Mouse (Mus musculus): Measurements from ENCODE around the gene Gm40193. TPM values are rescaled to one million over a fixed set of nuclear protein-coding genes. Genes with fewer than 3 reads are reported as not detected.

The Gm40193 gene
- polyA plus RNA-seq, 1 experiment from 2014 or later: not detected

DNA sequence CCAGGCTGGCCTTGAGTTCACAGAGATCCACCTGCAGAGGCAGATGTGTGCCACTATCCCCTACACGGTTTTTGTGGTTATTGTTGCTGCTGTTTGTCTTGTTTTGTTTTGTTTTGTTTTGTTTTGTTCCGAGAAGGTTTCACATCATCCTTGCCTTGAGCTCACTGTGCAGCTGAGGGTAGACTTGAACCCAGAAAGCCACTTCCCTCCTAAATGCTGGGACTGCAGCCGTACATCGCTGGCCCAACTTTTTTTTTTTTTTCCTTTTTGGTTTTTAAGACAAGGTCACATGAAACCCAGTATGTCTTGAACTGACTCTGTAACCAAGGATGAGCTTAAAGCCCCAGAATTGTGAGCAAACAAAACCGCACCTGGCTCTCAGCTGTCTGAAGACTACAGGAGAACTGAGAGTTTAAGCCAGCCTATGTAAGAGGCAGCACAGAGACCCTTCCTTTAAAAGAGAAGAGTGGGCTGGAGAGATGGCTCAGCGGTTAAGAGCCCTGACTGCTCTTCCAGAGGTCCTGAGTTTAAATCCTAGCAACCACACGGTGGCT, 25.7 kb downstream of the Gm40193 start:
- Histone ChIP-seq H3K4me2 (ENCODE audit: low read depth, low read length) (no peak overlapping the region), H3K36me3 (replicated peaks; ENCODE audit: insufficient read depth, low read length) (no peaks in the 10 kb centered on the region), H3K27me3 (ENCODE audit: insufficient read depth, low read length) (no peaks in the 10 kb centered on the region), H3K27ac (ENCODE audit: low read depth) (no peak overlapping the region), H3K9me3 (ENCODE audit: low read length) (no peaks in the 10 kb centered on the region), H3K4me1 (ENCODE audit: insufficient read depth) (0 out of 2 replicates have a peak, but pooled peaks cover 5% of the 10 kb centered on the region), H3K4me3 (ENCODE audit: low read depth, low read length) (no peak overlapping the region), H3K9ac (replicated peaks) (no peak overlapping the region)
- 66% methylated on average over 7 of the region's 7 CpGs for WGBS (ENCODE audit: insufficient replicate concordance)
- no peak for ATAC-seq
- no peak for DNase-seq
- no peak for TF ChIP-seq CTCF (IDR thresholded peaks at IDR 0.05; ENCODE audit: low read depth)
- no peak for TF ChIP-seq EP300 (IDR thresholded peaks at IDR 0.05; ENCODE audit: low read depth)

DNA sequence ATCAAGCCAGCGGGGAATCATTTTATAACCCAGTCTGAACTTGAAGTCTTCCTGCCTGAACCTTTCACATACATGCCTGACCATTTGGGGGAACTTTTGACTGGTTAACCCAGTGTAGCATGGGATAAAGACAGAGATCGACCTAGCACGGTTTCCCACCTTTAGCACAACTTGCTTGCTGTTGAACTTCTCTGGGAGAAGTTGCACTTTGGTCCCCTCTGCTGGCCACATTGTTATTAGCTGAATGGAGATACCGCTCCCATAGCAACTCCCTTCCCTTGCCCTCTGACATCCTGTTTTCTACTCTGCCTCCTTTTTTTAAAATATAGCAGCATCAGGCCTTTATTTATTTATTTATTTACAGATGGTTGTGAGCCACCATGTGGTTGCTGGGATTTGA, 26.4 kb downstream of the Gm40193 start:
- no peak overlapping the region for H3K27ac ChIP-seq (ENCODE audit: low read depth)
- 0 out of 2 replicates have a peak, but pooled peaks have one; percentile 28 for ATAC-seq
- no peak overlapping the region; the same call in 1 of the 2 replicates for H3K4me2 ChIP-seq (ENCODE audit: low read depth, low read length)

DNA sequence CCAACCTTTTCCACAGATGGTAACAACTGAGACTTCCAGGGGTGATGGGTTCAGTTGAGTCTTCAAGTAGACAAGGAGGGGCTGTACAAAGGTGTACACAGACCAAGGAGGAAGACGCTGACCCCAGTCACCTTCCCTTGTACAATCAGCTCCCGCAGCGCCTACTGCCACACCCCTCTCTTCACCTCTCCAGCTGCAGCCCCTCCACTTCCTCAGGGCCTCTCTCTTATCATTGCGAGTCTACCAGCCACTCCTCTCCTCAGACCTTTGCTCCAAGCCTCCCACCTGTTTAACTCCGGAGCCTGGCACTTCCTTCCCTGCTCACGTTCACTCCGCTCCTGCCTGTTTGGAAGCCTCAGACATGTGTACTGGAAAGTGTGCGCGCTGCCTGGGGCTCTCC, 27.8 kb downstream of the Gm40193 start, which contains the start of gene Tm4sf5:
Gene Tm4sf5, plus strand, starts transcription at position 275 of the 400 bp plus-strand sequence.
- Histone ChIP-seq H3K36me3 (replicated peaks; ENCODE audit: insufficient read depth, low read length) (no peaks in the 10 kb centered on the region), H3K4me3 (ENCODE audit: low read depth, low read length) (no peak within 1 kb of the TSS), H3K27ac (ENCODE audit: low read depth) (no peak within 1 kb of the TSS), H3K27me3 (ENCODE audit: insufficient read depth, low read length) (no peaks in the 10 kb centered on the region), H3K9ac (replicated peaks) (no peak within 1 kb of the TSS), H3K9me3 (ENCODE audit: low read length) (no peaks in the 10 kb centered on the region), H3K4me1 (ENCODE audit: insufficient read depth) (0 out of 2 replicates have a peak, but pooled peaks cover 11% of the 10 kb centered on the region), H3K4me2 (ENCODE audit: low read depth, low read length) (no peak within 1 kb of the TSS)
- no peak for ATAC-seq
- WGBS (ENCODE audit: insufficient replicate concordance): 43% methylated on average over 9 of the region's 9 CpGs
- TF ChIP-seq EP300 (IDR thresholded peaks at IDR 0.05; ENCODE audit: low read depth) (no peak), CTCF (IDR thresholded peaks at IDR 0.05; ENCODE audit: low read depth) (no peak)
- DNase-seq: no peak

More for the DNA sequence above, 26.4 kb downstream of the Gm40193 start:
- 0 out of 2 replicates have a peak, but pooled peaks cover 9% of the 10 kb centered on the region for H3K4me1 ChIP-seq (ENCODE audit: insufficient read depth)
- H3K9ac ChIP-seq (replicated peaks): no peak overlapping the region
- H3K9me3 ChIP-seq (ENCODE audit: low read length): no peaks in the 10 kb centered on the region
- peak; percentile 82 for TF ChIP-seq CTCF (IDR thresholded peaks at IDR 0.05; ENCODE audit: low read depth)
- no peak for TF ChIP-seq EP300 (IDR thresholded peaks at IDR 0.05; ENCODE audit: low read depth)
- no peaks in the 10 kb centered on the region for H3K27me3 ChIP-seq (ENCODE audit: insufficient read depth, low read length)
- no peaks in the 10 kb centered on the region for H3K36me3 ChIP-seq (replicated peaks; ENCODE audit: insufficient read depth, low read length)
- 16% methylated on average over 4 of the region's 4 CpGs for WGBS (ENCODE audit: insufficient replicate concordance)
- DNase-seq: peak; percentile 80
- no peak overlapping the region for H3K4me3 ChIP-seq (ENCODE audit: low read depth, low read length)

DNA sequence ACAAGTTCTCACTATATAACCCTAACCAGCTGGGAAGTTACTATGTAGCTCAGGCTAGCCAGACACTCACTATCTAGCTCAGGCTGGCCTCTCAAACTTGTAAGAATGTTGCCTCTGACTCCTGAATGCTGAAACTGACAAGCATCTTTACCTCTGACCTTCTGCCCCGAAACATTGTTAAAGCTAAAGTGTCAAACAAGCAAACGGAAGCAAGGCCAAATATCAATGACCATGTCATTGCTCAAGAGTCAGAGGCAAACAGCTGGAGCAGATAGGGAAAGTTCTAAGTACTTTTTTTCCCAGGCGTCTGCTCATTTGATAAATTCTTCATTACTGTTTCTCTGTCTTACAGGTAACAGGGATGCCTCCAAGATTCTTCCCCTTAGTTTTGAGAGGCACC, 30.7 kb downstream of the Gm40193 start:
- 0 out of 2 replicates have a peak, but pooled peaks cover 11% of the 10 kb centered on the region for H3K4me1 ChIP-seq (ENCODE audit: insufficient read depth)
- H3K9me3 ChIP-seq (ENCODE audit: low read length): no peaks in the 10 kb centered on the region
- ATAC-seq: peak; percentile 55
- H3K27me3 ChIP-seq (ENCODE audit: insufficient read depth, low read length): no peaks in the 10 kb centered on the region
- TF ChIP-seq CTCF (IDR thresholded peaks at IDR 0.05; ENCODE audit: low read depth) (no peak), EP300 (IDR thresholded peaks at IDR 0.05; ENCODE audit: low read depth) (no peak)
- no peak overlapping the region for H3K4me3 ChIP-seq (ENCODE audit: low read depth, low read length)
- no peak overlapping the region for H3K27ac ChIP-seq (ENCODE audit: low read depth)
- 46% methylated on average over 3 of the region's 3 CpGs for WGBS (ENCODE audit: insufficient replicate concordance)
- no peak overlapping the region for H3K4me2 ChIP-seq (ENCODE audit: low read depth, low read length)
- H3K36me3 ChIP-seq (replicated peaks; ENCODE audit: insufficient read depth, low read length): no peaks in the 10 kb centered on the region
- no peak overlapping the region for H3K9ac ChIP-seq (replicated peaks)
- no peak for DNase-seq

DNA sequence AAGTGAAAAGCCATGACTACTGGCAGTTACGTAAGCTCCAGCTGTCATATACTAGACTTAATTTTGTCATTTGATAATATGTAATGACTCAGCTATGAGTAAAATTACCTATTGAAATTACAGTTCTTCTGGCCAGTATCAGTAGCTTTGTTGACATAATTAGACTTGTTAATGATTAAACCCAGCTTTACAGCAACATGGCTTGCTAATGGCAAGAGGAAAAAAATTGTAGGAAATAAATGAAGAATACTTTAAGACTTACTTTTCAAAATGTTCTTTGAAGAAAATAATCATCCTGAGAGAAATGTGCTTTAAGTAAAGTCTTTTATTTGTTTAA, 32.3 kb downstream of the Gm40193 start:
- no peak overlapping the region for H3K9ac ChIP-seq (replicated peaks)
- ATAC-seq (no peak), DNase-seq (no peak)
- H3K4me3 ChIP-seq (ENCODE audit: low read depth, low read length): no peak overlapping the region
- H3K4me1 ChIP-seq (ENCODE audit: insufficient read depth): 0 out of 2 replicates have a peak, but pooled peaks cover 11% of the 10 kb centered on the region
- TF ChIP-seq EP300 (IDR thresholded peaks at IDR 0.05; ENCODE audit: low read depth) (no peak), CTCF (IDR thresholded peaks at IDR 0.05; ENCODE audit: low read depth) (no peak)
- WGBS (ENCODE audit: insufficient replicate concordance): 76% methylated on average over 1 of the region's 1 CpGs
- no peak overlapping the region for H3K27ac ChIP-seq (ENCODE audit: low read depth)
- no peaks in the 10 kb centered on the region for H3K36me3 ChIP-seq (replicated peaks; ENCODE audit: insufficient read depth, low read length)
- H3K9me3 ChIP-seq (ENCODE audit: low read length): no peaks in the 10 kb centered on the region
- H3K4me2 ChIP-seq (ENCODE audit: low read depth, low read length): no peak overlapping the region
- H3K27me3 ChIP-seq (ENCODE audit: insufficient read depth, low read length): no peaks in the 10 kb centered on the region

DNA sequence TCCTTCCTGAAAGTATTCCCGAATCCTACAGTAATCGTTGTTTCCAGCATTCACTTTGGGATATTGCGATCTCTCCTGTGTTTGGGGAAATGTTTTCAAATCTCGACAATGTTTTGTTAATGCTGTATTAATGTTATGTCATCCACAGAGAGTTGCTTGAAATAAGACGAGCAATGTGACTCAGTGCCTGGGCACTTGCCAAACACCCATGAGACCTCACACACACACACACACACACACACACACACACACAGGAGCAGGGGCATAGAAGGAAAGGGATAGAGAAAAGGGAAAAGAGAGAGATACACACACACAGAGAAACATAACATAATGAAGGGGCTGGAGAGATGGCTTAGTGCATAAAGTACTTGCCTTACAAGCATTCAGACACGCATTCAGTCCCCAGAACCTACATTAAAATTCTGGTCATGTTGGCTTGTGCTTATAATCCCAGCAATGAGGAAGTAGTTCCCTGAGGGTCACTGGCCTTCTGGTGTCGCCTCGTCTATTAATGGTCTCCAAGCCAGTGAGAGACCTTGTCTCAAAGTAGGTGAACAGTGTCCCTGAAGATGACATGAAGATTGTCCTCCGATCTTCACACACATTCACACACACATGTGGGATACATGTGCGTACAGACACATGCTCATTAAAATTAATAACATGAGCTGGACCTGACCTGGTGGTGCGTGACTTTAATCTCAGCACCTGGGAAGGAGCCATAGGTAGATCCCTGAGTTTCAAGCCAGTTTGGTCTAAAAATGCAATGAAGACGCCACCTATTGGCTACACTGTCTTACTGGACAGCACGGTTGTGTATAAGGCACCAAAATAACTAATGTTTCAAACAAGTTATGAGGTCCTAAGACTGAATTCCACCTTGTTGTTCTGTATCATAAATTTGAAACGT, 32.9 kb downstream of the Gm40193 start:
- no peak overlapping the region for H3K4me3 ChIP-seq (ENCODE audit: low read depth, low read length)
- no peaks in the 10 kb centered on the region for H3K36me3 ChIP-seq (replicated peaks; ENCODE audit: insufficient read depth, low read length)
- no peaks in the 10 kb centered on the region for H3K27me3 ChIP-seq (ENCODE audit: insufficient read depth, low read length)
- 65% methylated on average over 14 of the region's 14 CpGs for whole genome bisulfite sequencing (ENCODE audit: insufficient replicate concordance)
- H3K4me1 ChIP-seq (ENCODE audit: insufficient read depth): 0 out of 2 replicates have a peak, but pooled peaks cover 11% of the 10 kb centered on the region
- H3K9ac ChIP-seq (replicated peaks): no peak overlapping the region
- ATAC-seq (no peak), DNase-seq (no peak)
- no peak overlapping the region for H3K27ac ChIP-seq (ENCODE audit: low read depth)
- H3K9me3 ChIP-seq (ENCODE audit: low read length): no peaks in the 10 kb centered on the region
- TF ChIP-seq EP300 (IDR thresholded peaks at IDR 0.05; ENCODE audit: low read depth) (no peak), CTCF (IDR thresholded peaks at IDR 0.05; ENCODE audit: low read depth) (peak; percentile 57)
- no peak overlapping the region for H3K4me2 ChIP-seq (ENCODE audit: low read depth, low read length)

Data from liver, postnatal 0 days (tissue).